Mouse (Mus musculus) cerebellum, adult 2 months (tissue): Measurements from ENCODE around the gene Arv1.

Source experiments
- CTCF ChIP-seq: fragments of 200-500 bp; IDR thresholded peaks from 2 replicates; pipeline ENCODE4 v1.5.1; 2011; ENCODE audit warnings: low read depth, mild to moderate bottlenecking, control low read depth, low read length, moderate library complexity, borderline replicate concordance; ENCODE audit not compliant: insufficient read depth
- POLR2A ChIP-seq: fragments of 200-500 bp; IDR thresholded peaks from 2 replicates; pipeline ENCODE4 v1.6.1; 2011; ENCODE audit warnings: low read length, control low read depth, borderline replicate concordance; ENCODE audit not compliant: insufficient read depth

GRCm38 (mm10) chr8:124715736-124716135 is 6.2 kb upstream of the Arv1 start:
- TF ChIP-seq CTCF: no peak
- no peak for TF ChIP-seq POLR2A
